Mouse (Mus musculus) ES-E14 (cell line): ENCODE data around the gene Coro1c. TPM values are rescaled to one million over a fixed set of nuclear protein-coding genes. Genes with fewer than 3 reads are reported as not detected.
A peak's percentile ranks its signal among the peaks of the same experiment; 100 is the strongest.

Experiments
- DNase-seq: peaks from one replicate; pipeline ENCODE4 v3.0.0-alpha.2; 2013; ENCODE audit warnings: low read depth, low spot score
- H3K27ac ChIP-seq: 2 replicates; pipeline ENCODE4 v1.5.1; 2012; ENCODE audit warnings: low read depth, mild to moderate bottlenecking, low read length, moderate library complexity, mixed read lengths; ENCODE audit not compliant: poor library complexity, insufficient read depth, severe bottlenecking
- H3K36me3 ChIP-seq: 2 replicates; pipeline ENCODE4 v1.6.1; 2012; ENCODE audit warnings: mild to moderate bottlenecking, low read length, moderate library complexity, mixed read lengths; ENCODE audit not compliant: control insufficient read depth, poor library complexity, insufficient read depth, severe bottlenecking
- H3K4me1 ChIP-seq, 2 experiments: fragments of 150-350 bp in 1 of 2; sonication (generic) in 1 of 2; 2 replicates each; pipeline ENCODE4 v1.6.1; 2012; ENCODE audit warnings: low read length in 2 of 2, mild to moderate bottlenecking in 1 of 2, mixed read lengths in 1 of 2; ENCODE audit not compliant: control insufficient read depth in 2 of 2, insufficient read depth in 2 of 2, poor library complexity in 1 of 2
- H3K4me3 ChIP-seq, 2 experiments: fragments of 150-350 bp in 1 of 2; sonication (generic) in 1 of 2; 2 replicates each; pipeline ENCODE4 v1.5.1; 2012; ENCODE audit warnings: low read length in 2 of 2, low read depth in 1 of 2, mild to moderate bottlenecking in 1 of 2, mixed read lengths in 1 of 2; ENCODE audit not compliant: insufficient read depth in 1 of 2, poor library complexity in 1 of 2, severe bottlenecking in 1 of 2
- H3K9ac ChIP-seq: 2 replicates; pipeline ENCODE4 v1.6.1; 2012; ENCODE audit warnings: low read depth, mild to moderate bottlenecking, low read length, mixed read lengths; ENCODE audit not compliant: poor library complexity, insufficient read depth, severe bottlenecking
- H3K9me3 ChIP-seq: fragments of 150-350 bp; sonication (generic); 2 replicates; pipeline ENCODE4 v1.6.1; 2012; ENCODE audit warnings: low read depth, mild to moderate bottlenecking, low read length; ENCODE audit not compliant: control insufficient read depth, insufficient read depth
- CHD2 ChIP-seq: IDR thresholded peaks from 2 replicates; pipeline ENCODE4 v1.6.1; 2014; ENCODE audit warnings: mild to moderate bottlenecking, low read depth, low read length, inconsistent platforms
- HCFC1 ChIP-seq: IDR thresholded peaks from 2 replicates; pipeline ENCODE4 v1.6.1; 2012; ENCODE audit warnings: low read length, inconsistent platforms, borderline replicate concordance; ENCODE audit not compliant: insufficient read depth
- MAFK ChIP-seq: IDR thresholded peaks from 2 replicates; pipeline ENCODE4 v1.6.1; 2014; ENCODE audit warnings: mild to moderate bottlenecking, low read depth, low read length, inconsistent platforms; ENCODE audit not compliant: insufficient read depth
- ZC3H11A ChIP-seq: IDR thresholded peaks from 2 replicates; pipeline ENCODE4 v1.6.1; 2012; ENCODE audit warnings: low read depth, mild to moderate bottlenecking, inconsistent platforms, low read length, borderline replicate concordance
- ZNF384 ChIP-seq: IDR thresholded peaks from 2 replicates; pipeline ENCODE4 v1.6.1; 2012; ENCODE audit warnings: low read depth, low read length, inconsistent platforms
- in situ Hi-C, 2 experiments: fragments of 600-800 bp; cut with MboI; formaldehyde crosslinking; loops; one replicate each; pipeline ENCODE4 v1.15.1; 2025; ENCODE audit warnings: low sequenced_read_pairs in 2 of 2, inconsistent platforms in 1 of 2; ENCODE audit not compliant: unreplicated experiment in 2 of 2
- total RNA-seq: library from RNA; depleted of rRNA; stranded (reverse); fragments of 300-350 nt; gene quantifications from 2 replicates; pipeline ENCODE4 v1.2.3, GENCODE M21; 2012

The Coro1c gene
- total RNA-seq, 1 experiment, result 150 TPM

GRCm38 (mm10) chr5:113884750-113885149 is 23.8 kb downstream of the Coro1c start:
- Histone ChIP-seq H3K36me3 (peaks cover 18% of the 10 kb centered on the region; the same call in 1 of the 2 replicates), H3K9me3 (no peaks in the 10 kb centered on the region), H3K4me1 (peaks cover 0 to 34% of the 10 kb centered on the region in 2 experiments; a peak in 3 of 4 replicates), H3K27ac (no peak overlapping the region), H3K9ac (no peak overlapping the region), H3K4me3 (no peak overlapping the region)
- TF ChIP-seq ZC3H11A (no peak), ZNF384 (no peak), CHD2 (no peak)
- in situ Hi-C loops, result no loop called here
- no peak for DNase-seq

- in situ Hi-C loops, result no loop called here
- no peaks in the 10 kb centered on the region for H3K9me3 ChIP-seq
- no peak overlapping the region for H3K9ac ChIP-seq
- no peak overlapping the region for H3K27ac ChIP-seq
- DNase-seq, result no peak
- H3K4me1 ChIP-seq, result peaks cover 0 to 28% of the 10 kb centered on the region in 2 experiments; a peak in 2 of 4 replicates
- no peak overlapping the region for H3K4me3 ChIP-seq
- TF ChIP-seq ZNF384 (no peak), CHD2 (no peak), HCFC1 (no peak), MAFK (no peak), ZC3H11A (no peak)
- H3K36me3 ChIP-seq, result peaks cover 21% of the 10 kb centered on the region; the same call in 1 of the 2 replicates
Observed at GRCm38 (mm10) chr5:113883384-113883771, 25.2 kb downstream of the Coro1c start.

- DNase-seq, result no peak
- Histone ChIP-seq H3K4me1 (peaks cover 0 to 30% of the 10 kb centered on the region in 2 experiments; a peak in 2 of 4 replicates), H3K9me3 (no peaks in the 10 kb centered on the region), H3K4me3 (peak overlapping the region in 1 of 2 experiments; percentile 23; a peak in 1 of 4 replicates), H3K36me3 (peaks cover 21% of the 10 kb centered on the region; the same call in 1 of the 2 replicates), H3K27ac (no peak overlapping the region), H3K9ac (no peak overlapping the region)
- TF ChIP-seq CHD2, result no peak
- in situ Hi-C loops, result no loop called here
Observed at GRCm38 (mm10) chr5:113882566-113883383, 25.8 kb downstream of the Coro1c start.

GRCm38 (mm10) chr5:113881136-113881535 is 27.4 kb downstream of the Coro1c start:
- DNase-seq, result no peak
- no peaks in the 10 kb centered on the region for H3K9me3 ChIP-seq
- H3K36me3 ChIP-seq, result peaks cover 26% of the 10 kb centered on the region; the same call in 1 of the 2 replicates
- H3K27ac ChIP-seq, result no peak overlapping the region; the same call in 1 of the 2 replicates
- H3K4me3 ChIP-seq, result no peak overlapping the region
- H3K9ac ChIP-seq, result no peak overlapping the region
- TF ChIP-seq MAFK (no peak), HCFC1 (no peak), ZNF384 (no peak), CHD2 (no peak)
- in situ Hi-C loops, result no loop called here
- H3K4me1 ChIP-seq, result peaks cover 0 to 32% of the 10 kb centered on the region in 2 experiments; a peak in 2 of 4 replicates

GRCm38 (mm10) chr5:113878943-113879617 is 29.5 kb downstream of the Coro1c start:
- Histone ChIP-seq H3K4me3 (no peak overlapping the region), H3K4me1 (peaks cover 0 to 30% of the 10 kb centered on the region in 2 experiments; a peak in 3 of 4 replicates), H3K9me3 (no peaks in the 10 kb centered on the region), H3K36me3 (peaks cover 35% of the 10 kb centered on the region; the same call in 1 of the 2 replicates), H3K9ac (no peak overlapping the region), H3K27ac (no peak overlapping the region)
- in situ Hi-C loops, result no loop called here
- DNase-seq, result no peak
- no peak for TF ChIP-seq ZNF384
- TF ChIP-seq HCFC1, result no peak
- TF ChIP-seq ZC3H11A, result no peak
- no peak for TF ChIP-seq MAFK
- TF ChIP-seq CHD2, result no peak
